Mouse (Mus musculus): ENCODE measurements around the gene Ap2a1.

GRCm38 (mm10) chr7:44953561-44953960 is 24.3 kb upstream of the Ap2a1 start:
- TF ChIP-seq CTCF (IDR thresholded peaks at IDR 0.05; ENCODE audit: extremely low read depth, insufficient read depth, low read length) (no peak), POLR2A (IDR thresholded peaks at IDR 0.05; ENCODE audit: extremely low read depth, insufficient read depth, low read length) (no peak)

All from cortical plate, adult 2 months (tissue).